Mouse (Mus musculus) CH12.LX (cell line): ENCODE measurements around the gene Mocs1. TPM values are rescaled to one million over a fixed set of nuclear protein-coding genes. Genes with fewer than 3 reads are reported as not detected.

Experiments
- DNase-seq: peaks from one replicate; pipeline ENCODE4 v3.0.0-alpha.2; 2013; ENCODE audit errors: extremely low read depth
- H3K27ac ChIP-seq: 2 replicates; pipeline ENCODE4 v1.5.1; 2012; ENCODE audit warnings: low read depth, mild to moderate bottlenecking, control low read depth, moderate library complexity; ENCODE audit not compliant: insufficient read depth
- H3K27me3 ChIP-seq: replicated peaks from 2 replicates; pipeline ENCODE3; 2012; ENCODE audit warnings: inconsistent platforms
- H3K36me3 ChIP-seq, 2 experiments: replicated peaks in 1 of 2; 2 replicates each; pipeline versions ENCODE3 to v1.6.1; 2012; ENCODE audit warnings: inconsistent platforms in 1 of 2, low read length in 1 of 2, mild to moderate bottlenecking in 1 of 2, mixed read lengths in 1 of 2, moderate library complexity in 1 of 2; ENCODE audit not compliant: control insufficient read depth in 1 of 2, insufficient read depth in 1 of 2
- H3K4me1 ChIP-seq, 2 experiments: 2 replicates each; pipeline ENCODE4 v1.6.1; 2012; ENCODE audit warnings: inconsistent platforms in 1 of 2, moderate library complexity in 1 of 2; ENCODE audit not compliant: insufficient read depth in 2 of 2, control insufficient read depth in 1 of 2
- H3K4me2 ChIP-seq: 2 replicates; pipeline ENCODE4 v1.6.1; 2012; ENCODE audit warnings: low read depth, mild to moderate bottlenecking, control low read depth; ENCODE audit not compliant: poor library complexity, insufficient read depth, severe bottlenecking
- H3K4me3 ChIP-seq, 3 experiments: fragments of 150-350 bp in 1 of 3; sonication (generic) in 1 of 3; replicated peaks in 1 of 3; 2 replicates each; pipeline versions ENCODE3 to v1.5.1; 2011 to 2012; ENCODE audit warnings: low read depth in 2 of 3, low read length in 2 of 3, mild to moderate bottlenecking in 2 of 3, moderate library complexity in 2 of 3, control low read depth in 1 of 3, improper control_type of control experiment in 1 of 3, inconsistent platforms in 1 of 3, mixed read lengths in 1 of 3; ENCODE audit not compliant: poor library complexity in 1 of 3
- H3K79me2 ChIP-seq: replicated peaks from 2 replicates; pipeline ENCODE4 v1.6.1; 2012; ENCODE audit warnings: mild to moderate bottlenecking, moderate library complexity; ENCODE audit not compliant: control insufficient read depth, poor library complexity, insufficient read depth, severe bottlenecking; ENCODE audit errors: extremely low read depth
- H3K9ac ChIP-seq: 2 replicates; pipeline ENCODE4 v1.6.1; 2012; ENCODE audit warnings: low read depth, mild to moderate bottlenecking, control low read depth, moderate library complexity; ENCODE audit not compliant: insufficient read depth
- H3K9me3 ChIP-seq: replicated peaks from 2 replicates; pipeline ENCODE3; 2012; ENCODE audit warnings: low read length, inconsistent platforms, mixed read lengths
- BHLHE40 ChIP-seq: IDR thresholded peaks from 2 replicates; pipeline ENCODE4 v1.6.1; 2011; ENCODE audit warnings: mild to moderate bottlenecking, low read depth, low read length, improper control_type of control experiment
- CHD1 ChIP-seq: IDR thresholded peaks from 2 replicates; pipeline ENCODE4 v1.6.1; 2012; ENCODE audit warnings: low read depth, low read length, improper control_type of control experiment, inconsistent platforms
- CHD2 ChIP-seq: IDR thresholded peaks from 2 replicates; pipeline ENCODE4 v1.6.1; 2011; ENCODE audit warnings: low read length, improper control_type of control experiment
- CTCF ChIP-seq, 2 experiments: IDR thresholded peaks in 1 of 2; conservative IDR thresholded peaks in 1 of 2; 2 replicates each; pipeline ENCODE4 v1.5.1; 2011 to 2012; ENCODE audit warnings: low read depth in 2 of 2, low read length in 2 of 2, improper control_type of control experiment in 1 of 2, inconsistent platforms in 1 of 2, mild to moderate bottlenecking in 1 of 2, moderate library complexity in 1 of 2
- ELF1 ChIP-seq: IDR thresholded peaks from 2 replicates; pipeline ENCODE4 v1.6.1; 2014; ENCODE audit warnings: low read depth, mild to moderate bottlenecking, inconsistent platforms, low read length, improper control_type of control experiment
- ETS1 ChIP-seq: conservative IDR thresholded peaks from 2 replicates; pipeline ENCODE4 v1.6.1; 2012; ENCODE audit warnings: low read depth, mild to moderate bottlenecking, inconsistent platforms, low read length, improper control_type of control experiment, moderate library complexity
- GABPA ChIP-seq: IDR thresholded peaks from 2 replicates; pipeline ENCODE4 v1.6.1; 2012; ENCODE audit warnings: low read depth, low read length, improper control_type of control experiment, inconsistent platforms; ENCODE audit not compliant: insufficient replicate concordance
- HCFC1 ChIP-seq: IDR thresholded peaks from 2 replicates; pipeline ENCODE4 v1.6.1; 2012; ENCODE audit warnings: low read depth, mild to moderate bottlenecking, inconsistent platforms, low read length, improper control_type of control experiment
- JUND ChIP-seq: conservative IDR thresholded peaks from 2 replicates; pipeline ENCODE4 v1.6.1; 2011; ENCODE audit warnings: low read depth, low read length, improper control_type of control experiment
- KAT2A ChIP-seq: IDR thresholded peaks from 2 replicates; pipeline ENCODE4 v1.6.1; 2012; ENCODE audit warnings: low read length, improper control_type of control experiment, inconsistent platforms; ENCODE audit not compliant: insufficient replicate concordance
- MAFK ChIP-seq: IDR thresholded peaks from 2 replicates; pipeline ENCODE4 v1.6.1; 2011; ENCODE audit warnings: low read length, improper control_type of control experiment; ENCODE audit not compliant: insufficient replicate concordance
- MAZ ChIP-seq: IDR thresholded peaks from 2 replicates; pipeline ENCODE4 v1.6.1; 2012; ENCODE audit warnings: low read depth, mild to moderate bottlenecking, inconsistent platforms, low read length, improper control_type of control experiment, moderate library complexity
- MEF2A ChIP-seq: IDR thresholded peaks from 2 replicates; pipeline ENCODE4 v1.6.1; 2014; ENCODE audit warnings: low read depth, mild to moderate bottlenecking, inconsistent platforms, low read length, improper control_type of control experiment, borderline replicate concordance
- MYC ChIP-seq: IDR thresholded peaks from 2 replicates; pipeline ENCODE4 v1.6.1; 2011; ENCODE audit warnings: low read depth, mild to moderate bottlenecking, improper control_type of control experiment, low read length
- NELFE ChIP-seq: IDR thresholded peaks from 2 replicates; pipeline ENCODE4 v1.6.1; 2011; ENCODE audit warnings: low read depth, low read length, improper control_type of control experiment
- NRF1 ChIP-seq: IDR thresholded peaks from 2 replicates; pipeline ENCODE4 v1.6.1; 2014; ENCODE audit warnings: low read depth, mild to moderate bottlenecking, inconsistent platforms, low read length, improper control_type of control experiment, moderate library complexity
- POLR2AphosphoS2 ChIP-seq: IDR thresholded peaks from 2 replicates; pipeline ENCODE4 v1.6.1; 2011; ENCODE audit warnings: low read depth, low read length, improper control_type of control experiment
- RAD21 ChIP-seq: IDR thresholded peaks from 2 replicates; pipeline ENCODE4 v1.6.1; 2011; ENCODE audit warnings: low read depth, mild to moderate bottlenecking, low read length, improper control_type of control experiment, moderate library complexity
- SIN3A ChIP-seq: IDR thresholded peaks from 2 replicates; pipeline ENCODE4 v1.6.1; 2012; ENCODE audit warnings: low read length, improper control_type of control experiment, inconsistent platforms
- SMC3 ChIP-seq: IDR thresholded peaks from 2 replicates; pipeline ENCODE4 v1.6.1; 2011; ENCODE audit warnings: low read depth, low read length, improper control_type of control experiment
- TBP ChIP-seq: conservative IDR thresholded peaks from 2 replicates; pipeline ENCODE4 v1.6.1; 2011; ENCODE audit warnings: low read depth, low read length, improper control_type of control experiment
- UBTF ChIP-seq: IDR thresholded peaks from 2 replicates; pipeline ENCODE4 v1.6.1; 2012; ENCODE audit warnings: low read depth, mild to moderate bottlenecking, inconsistent platforms, low read length, improper control_type of control experiment, moderate library complexity
- USF1 ChIP-seq: IDR thresholded peaks from 2 replicates; pipeline ENCODE4 v1.6.1; 2014; ENCODE audit warnings: low read depth, mild to moderate bottlenecking, inconsistent platforms, low read length, improper control_type of control experiment
- USF2 ChIP-seq: conservative IDR thresholded peaks from 2 replicates; pipeline ENCODE4 v1.6.1; 2011; ENCODE audit warnings: low read depth, low read length, improper control_type of control experiment
- ZC3H11A ChIP-seq: IDR thresholded peaks from 2 replicates; pipeline ENCODE4 v1.6.1; 2012; ENCODE audit warnings: low read depth, mild to moderate bottlenecking, inconsistent platforms, low read length, improper control_type of control experiment
- dilution Hi-C: fragments of 300-500 bp; cut with MboI; formaldehyde crosslinking; loops from 2 replicates; pipeline ENCODE4 v1.14.3; 2020; ENCODE audit warnings: low sequenced_read_pairs; ENCODE audit not compliant: extremely low pct_unique_long_range_greater_than_20kb, extremely low pct_ligation_motif_present
- in situ Hi-C: fragments of 300-500 bp; cut with MboI; formaldehyde crosslinking; loops from 3 replicates; pipeline ENCODE4 v1.14.3; 2019; ENCODE audit warnings: low sequenced_read_pairs, low pct_ligation_motif_present, low pct_unique_long_range_greater_than_20kb, mixed read lengths
- polyA plus RNA-seq: library from polyadenylated mRNA; unstranded; fragments of >175 nt; gene quantifications from 2 replicates; pipeline ENCODE4 v1.2.1, GENCODE M21; 2012; ENCODE audit warnings: low read depth; ENCODE audit not compliant: insufficient read length
- total RNA-seq, 2 experiments: library from RNA; depleted of rRNA; stranded (reverse); fragments of 300-350 nt in 1 of 2; fragments of >200 nt in 1 of 2; gene quantifications; 2 replicates each; pipeline ENCODE4 v1.2.3; 2012 to 2014

Mocs1 gene
- total and polyA plus RNA-seq, 3 experiments = 3.7 to 8.8 (median 7.3) TPM

DNA sequence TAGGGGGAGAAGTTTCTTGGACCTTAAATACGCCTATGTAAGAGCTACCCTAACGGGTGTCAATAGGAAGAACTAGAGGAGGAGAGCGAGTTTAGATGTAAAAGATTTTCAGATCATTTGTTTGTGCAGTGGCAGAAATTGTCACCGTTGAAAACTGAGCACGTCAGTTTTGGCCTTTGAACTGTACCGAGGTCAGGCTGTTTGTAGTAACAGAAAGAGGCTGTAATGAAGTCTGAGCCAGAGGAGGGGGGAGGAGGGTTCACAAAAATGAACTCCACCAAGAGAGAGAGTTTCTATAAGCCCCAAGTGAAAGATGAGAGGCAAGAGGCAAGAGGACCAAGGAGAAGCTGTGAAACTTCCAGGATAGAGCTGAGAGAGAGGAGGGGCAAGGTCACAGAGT is 8.3 kb upstream of the Mocs1 start:
- DNase-seq = no peak
- Histone ChIP-seq H3K9me3 (no peaks in the 10 kb centered on the region), H3K27me3 (peaks cover 30% of the 10 kb centered on the region), H3K4me3 (no peak overlapping the region), H3K9ac (no peak overlapping the region), H3K4me2 (no peak overlapping the region), H3K4me1 (peaks cover 6 to 14% of the 10 kb centered on the region in 2 experiments; a peak in 3 of 4 replicates), H3K27ac (no peak overlapping the region), H3K36me3 (no peaks in the 10 kb centered on the region), H3K79me2 (no peaks in the 10 kb centered on the region)
- dilution Hi-C loops (no loop called here), in situ Hi-C loops (loop anchor here (25.0 kb wide), 1 partner anchor 958 kb away; the partner anchor contains the start of genes Tspo2 and Unc5cl)
- TF ChIP-seq RAD21 = no peak
- no peak for TF ChIP-seq BHLHE40
- TF ChIP-seq USF2 = no peak
- TF ChIP-seq MAFK = no peak

DNA sequence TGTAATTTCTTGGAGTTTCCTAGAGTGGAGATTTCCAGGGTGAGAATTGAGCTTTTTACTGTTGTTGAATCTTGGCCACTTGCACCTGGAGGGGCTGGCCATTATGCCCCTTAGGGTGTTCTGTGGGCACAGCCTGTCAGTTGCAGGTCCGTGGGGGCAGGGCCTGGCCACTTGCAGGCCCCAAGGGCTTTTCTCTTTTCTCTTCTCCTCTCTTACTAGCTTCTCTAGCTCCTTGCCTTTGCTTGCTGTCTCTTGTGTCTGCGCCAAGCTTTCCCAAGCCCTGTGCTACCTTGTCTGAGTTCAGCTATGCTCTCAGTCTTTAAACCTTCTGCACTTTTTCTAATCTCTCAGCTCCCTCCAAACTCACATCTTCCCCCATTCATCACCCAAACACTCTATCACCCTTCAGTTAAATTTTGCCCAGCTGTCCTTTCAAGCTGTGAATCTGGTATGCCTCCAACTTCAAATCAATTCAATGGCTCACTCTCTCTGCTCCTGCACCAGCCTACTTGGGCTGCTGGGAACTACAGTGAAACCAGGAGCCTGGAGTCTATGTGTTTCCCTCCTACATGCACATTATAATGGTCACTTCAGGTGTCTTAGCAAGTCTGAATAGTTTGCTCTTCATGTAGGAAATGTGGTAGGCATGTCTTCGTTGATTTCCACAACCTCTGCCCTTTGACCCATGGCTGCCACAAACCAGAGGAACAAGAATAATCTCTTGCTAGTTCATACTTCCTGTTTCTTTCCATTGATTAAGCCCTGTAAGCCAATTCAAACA is 5.7 kb upstream of the Mocs1 start:
- H3K9me3 ChIP-seq = no peaks in the 10 kb centered on the region
- no peak overlapping the region for H3K4me2 ChIP-seq
- H3K4me3 ChIP-seq = no peak overlapping the region
- H3K4me1 ChIP-seq = peaks cover 6 to 14% of the 10 kb centered on the region in 2 experiments; a peak in 3 of 4 replicates
- no peaks in the 10 kb centered on the region for H3K79me2 ChIP-seq
- no peak overlapping the region for H3K9ac ChIP-seq
- H3K27me3 ChIP-seq = peaks cover 23% of the 10 kb centered on the region
- H3K36me3 ChIP-seq = no peaks in the 10 kb centered on the region
- in situ Hi-C loops = loop anchor here (25.0 kb wide), 1 partner anchor 960 kb away; the partner anchor contains the start of genes Tspo2 and Unc5cl
- TF ChIP-seq USF1 (no peak), POLR2AphosphoS2 (no peak), MAZ (no peak), SMC3 (no peak), CTCF (conservative IDR thresholded peaks at IDR 0.05 in 1 of 2, IDR thresholded peaks at IDR 0.05 in 1 of 2; ENCODE audit: low read depth in 2 of 2, low read length in 2 of 2) (no peak), CHD1 (no peak), KAT2A (no peak), MYC (no peak), ETS1 (no peak)
- TF ChIP-seq, all 38 proteins: peak for 0
- dilution Hi-C loops = no loop called here
- DNase-seq = no peak
- H3K27ac ChIP-seq = no peak overlapping the region

DNA sequence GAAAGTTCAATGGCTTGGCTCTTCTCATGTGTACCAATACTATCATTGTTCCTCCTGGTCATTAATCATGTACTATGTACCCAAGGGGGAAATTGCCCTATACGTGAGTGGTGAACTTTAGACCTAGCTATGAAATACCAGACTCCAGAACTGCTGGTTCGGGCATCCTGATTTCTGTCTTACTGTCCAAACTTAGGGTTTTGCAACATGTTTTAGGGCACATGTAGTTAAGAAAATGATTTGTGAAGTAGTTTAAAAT is 5.2 kb upstream of the Mocs1 start:
- in situ Hi-C loops = loop anchor here (25.0 kb wide), 1 partner anchor 961 kb away; the partner anchor contains the start of genes Tspo2 and Unc5cl
- TF ChIP-seq JUND (no peak), MEF2A (no peak), HCFC1 (no peak), NRF1 (no peak), CHD2 (no peak), TBP (no peak), CTCF (conservative IDR thresholded peaks at IDR 0.05 in 1 of 2, IDR thresholded peaks at IDR 0.05 in 1 of 2; ENCODE audit: low read depth in 2 of 2, low read length in 2 of 2) (no peak), KAT2A (no peak), UBTF (no peak), ELF1 (no peak), GABPA (no peak), ZC3H11A (no peak), NELFE (no peak), POLR2AphosphoS2 (no peak), CHD1 (no peak), SIN3A (no peak)
- Histone ChIP-seq H3K79me2 (no peaks in the 10 kb centered on the region), H3K9ac (no peak overlapping the region), H3K4me3 (no peak overlapping the region), H3K27me3 (peaks cover 21% of the 10 kb centered on the region), H3K4me2 (no peak overlapping the region), H3K36me3 (no peaks in the 10 kb centered on the region), H3K9me3 (no peaks in the 10 kb centered on the region), H3K4me1 (peaks cover 6 to 14% of the 10 kb centered on the region in 2 experiments; a peak in 3 of 4 replicates), H3K27ac (no peak overlapping the region)
- dilution Hi-C loops = no loop called here
- no peak for DNase-seq
